Mouse (Mus musculus): ENCODE data around the gene Nrg4. TPM values are rescaled to one million over a fixed set of nuclear protein-coding genes. Genes with fewer than 3 reads are reported as not detected.

Nrg4 gene
- total RNA-seq, 2 experiments from 2014 or later: 1.2 to 1.4 TPM

DNA sequence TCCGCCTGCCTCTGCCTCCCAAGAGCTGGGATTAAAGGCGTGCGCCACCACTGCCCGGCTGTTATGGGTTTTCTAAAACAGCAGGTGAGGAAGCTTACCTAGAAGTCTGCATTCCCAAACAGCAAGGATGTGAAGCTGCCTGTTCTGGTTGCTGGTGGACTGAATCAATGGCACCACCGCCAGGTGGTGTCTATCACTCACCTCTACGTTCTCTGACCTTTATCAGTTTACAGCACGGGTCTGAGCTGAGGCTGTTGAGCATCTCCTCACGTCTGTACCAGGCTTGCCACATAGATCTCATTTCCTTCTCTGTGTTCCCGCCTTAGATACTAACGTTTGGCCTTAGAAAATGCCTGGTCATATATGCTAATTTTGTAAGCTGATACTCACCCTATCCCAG is 97.6 kb downstream of the Nrg4 start:
- no peak for TF ChIP-seq CTCF (IDR thresholded peaks at IDR 0.05)
- intact Hi-C loops (cut with DNase I): loop anchor here (5.0 kb wide), 1 partner anchor 163 kb away; no protein-coding TSS in a partner anchor
- H3K4me3 ChIP-seq: no peak overlapping the region
- no peak for DNase-seq (ENCODE audit: extremely low spot score in 1 of 2, low spot score in 2 of 2)
- H3K27ac ChIP-seq: no peak overlapping the region

DNA sequence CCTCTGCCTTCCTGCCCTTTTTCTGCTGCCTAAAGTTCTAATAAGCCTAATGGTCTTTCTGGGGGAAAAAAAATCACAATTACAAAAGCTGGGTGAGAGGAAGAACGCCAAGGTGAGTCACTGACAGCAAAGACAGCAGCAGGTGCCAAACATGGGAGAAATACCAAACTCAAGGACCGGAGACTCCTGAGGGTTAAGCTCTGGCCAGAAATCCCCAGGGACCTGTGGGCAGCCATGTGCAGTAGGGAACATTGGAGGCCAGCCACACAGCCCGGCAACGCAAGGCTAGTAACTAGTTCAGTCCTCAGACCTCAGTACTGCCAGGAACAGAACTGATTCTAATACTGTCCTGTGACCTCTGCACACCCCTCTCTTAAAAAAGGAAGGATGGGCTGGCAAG is 98.5 kb downstream of the Nrg4 start:
- no peak for TF ChIP-seq CTCF (IDR thresholded peaks at IDR 0.05)
- Histone ChIP-seq H3K27ac (no peak overlapping the region), H3K4me3 (no peak overlapping the region)
- DNase-seq (ENCODE audit: extremely low spot score in 1 of 2, low spot score in 2 of 2): no peak
- intact Hi-C loops (cut with DNase I): loop anchor here (5.0 kb wide), 1 partner anchor 164 kb away; no protein-coding TSS in a partner anchor

DNA sequence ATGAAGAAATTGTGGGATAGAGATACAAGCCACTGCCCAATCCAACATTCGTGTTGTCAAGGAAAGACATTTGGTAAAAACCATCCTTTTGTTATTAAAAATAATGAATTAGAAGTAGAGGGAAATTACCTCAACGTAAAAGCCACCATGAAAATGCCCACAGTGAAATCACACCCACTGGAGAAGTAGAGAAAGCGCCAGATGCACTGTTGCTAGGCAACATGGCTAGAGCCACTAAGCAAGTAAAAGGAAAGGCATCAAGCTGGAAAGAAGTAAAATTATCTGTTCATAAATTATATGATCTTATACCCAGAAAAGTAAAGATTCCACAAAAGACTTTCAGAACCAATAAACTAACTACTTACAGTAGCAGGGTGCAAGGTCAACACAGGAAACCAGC is 100.4 kb downstream of the Nrg4 start:
- TF ChIP-seq CTCF (IDR thresholded peaks at IDR 0.05): no peak
- intact Hi-C loops (cut with DNase I): loop anchor here (5.0 kb wide), 1 partner anchor 166 kb away; no protein-coding TSS in a partner anchor
- Histone ChIP-seq H3K27ac (peak overlapping the region; percentile 28; the same call in 1 of the 2 replicates), H3K4me3 (no peak overlapping the region)
- peak in 1 of 2 experiments; percentile 25 for DNase-seq (ENCODE audit: extremely low spot score in 1 of 2, low spot score in 2 of 2)

DNA sequence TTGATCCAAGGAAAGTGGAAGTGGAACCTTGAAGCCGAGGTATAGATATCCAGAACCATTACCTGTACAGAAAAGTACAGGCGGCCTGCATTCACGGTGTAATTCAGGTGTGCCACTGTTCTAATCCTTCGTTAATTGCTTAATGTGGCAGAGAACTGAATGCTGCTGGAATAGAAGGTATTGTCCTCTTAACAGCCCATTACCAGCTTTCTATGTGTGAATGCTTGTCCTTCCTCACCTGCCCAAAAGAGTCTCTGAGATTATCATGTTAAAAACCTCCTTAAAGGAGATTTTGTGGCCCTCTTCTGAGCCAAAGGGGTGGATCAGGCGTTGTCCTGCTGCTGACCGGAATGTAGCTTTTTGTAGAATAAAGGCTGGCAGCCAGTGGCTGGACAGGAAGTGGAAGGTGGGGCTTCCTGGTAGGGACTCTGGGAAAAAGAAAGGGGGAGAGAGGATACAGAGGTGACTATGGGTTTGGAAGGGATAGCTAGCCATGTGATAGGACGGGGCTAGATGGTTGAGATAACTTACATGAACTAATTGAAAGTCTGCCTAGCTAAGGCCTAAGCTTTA is 101.4 kb downstream of the Nrg4 start:
- no peak for DNase-seq (ENCODE audit: extremely low spot score in 1 of 2, low spot score in 2 of 2)
- H3K4me3 ChIP-seq: no peak overlapping the region
- no peak overlapping the region for H3K27ac ChIP-seq
- no peak for TF ChIP-seq CTCF (IDR thresholded peaks at IDR 0.05)
- intact Hi-C loops (cut with DNase I): loop anchor here (5.0 kb wide), 1 partner anchor 167 kb away; no protein-coding TSS in a partner anchor

DNA sequence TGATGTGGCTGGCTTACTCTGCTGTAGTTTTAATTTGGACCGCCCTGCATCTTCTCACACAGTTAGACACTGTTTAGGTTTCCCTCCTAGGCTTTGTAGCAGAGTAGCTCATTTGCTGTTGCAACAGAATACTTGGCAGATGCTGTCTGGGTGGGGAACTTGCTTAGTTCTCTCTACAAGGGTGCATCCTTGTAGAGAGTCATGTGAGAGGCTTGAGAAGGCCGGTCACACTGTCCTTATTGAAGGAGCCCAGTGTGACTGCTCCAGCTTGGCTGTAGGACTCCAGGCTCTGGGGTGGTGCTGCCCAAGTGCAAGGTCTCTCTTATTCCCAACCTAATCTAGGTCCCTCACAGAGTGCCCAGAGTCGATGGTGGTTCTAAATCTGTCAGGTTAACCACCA is 109.3 kb downstream of the Nrg4 start:
- intact Hi-C loops (cut with DNase I): no loop called here
- no peak overlapping the region for H3K27ac ChIP-seq
- no peak for DNase-seq (ENCODE audit: extremely low spot score in 1 of 2, low spot score in 2 of 2)
- no peak overlapping the region for H3K4me3 ChIP-seq
- no peak for TF ChIP-seq CTCF (IDR thresholded peaks at IDR 0.05)

DNA sequence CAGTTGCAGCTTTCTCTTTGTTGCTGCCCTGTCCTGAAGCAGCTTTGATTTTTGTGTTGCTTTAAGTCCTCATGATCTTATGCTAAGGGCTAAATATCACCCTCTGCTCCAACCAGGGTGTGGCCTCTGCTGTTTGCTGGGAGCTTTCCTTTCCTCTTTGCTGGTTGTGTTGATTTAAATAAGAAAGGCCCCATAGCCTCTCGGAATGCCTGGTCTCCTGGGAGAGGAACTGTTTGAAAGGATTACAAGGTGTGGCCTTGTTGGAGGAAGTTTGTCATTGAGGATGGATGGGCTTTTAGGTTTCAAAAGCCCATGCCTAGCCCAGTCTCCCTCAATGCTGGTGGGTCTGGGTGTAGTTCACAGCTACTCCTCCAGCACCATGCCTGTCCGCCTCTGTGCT is 110.6 kb downstream of the Nrg4 start:
- Histone ChIP-seq H3K27ac (no peak overlapping the region), H3K4me3 (no peak overlapping the region)
- DNase-seq (ENCODE audit: extremely low spot score in 1 of 2, low spot score in 2 of 2): no peak
- intact Hi-C loops (cut with DNase I): no loop called here
- TF ChIP-seq CTCF (IDR thresholded peaks at IDR 0.05): no peak

DNA sequence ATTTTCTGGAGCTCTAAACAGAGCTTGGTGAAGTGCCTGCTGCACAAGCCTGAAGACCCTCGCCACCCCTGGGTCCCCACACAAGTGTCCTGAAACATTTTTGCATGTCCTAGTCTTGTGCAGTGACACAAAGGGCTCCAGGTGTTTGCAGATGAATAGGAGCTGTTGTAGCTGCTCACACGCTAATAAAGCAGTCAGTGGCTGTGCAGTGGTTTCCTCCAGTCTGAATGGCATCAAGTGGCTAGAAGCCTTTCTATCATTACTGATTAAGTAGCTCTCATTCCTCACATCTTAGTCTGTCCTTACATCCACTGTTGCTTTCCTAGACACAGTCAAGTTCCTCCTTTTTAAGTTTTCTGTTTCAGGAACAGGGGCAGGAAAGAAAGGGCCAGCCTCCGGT is 111.0 kb downstream of the Nrg4 start:
- intact Hi-C loops (cut with DNase I): no loop called here

DNA sequence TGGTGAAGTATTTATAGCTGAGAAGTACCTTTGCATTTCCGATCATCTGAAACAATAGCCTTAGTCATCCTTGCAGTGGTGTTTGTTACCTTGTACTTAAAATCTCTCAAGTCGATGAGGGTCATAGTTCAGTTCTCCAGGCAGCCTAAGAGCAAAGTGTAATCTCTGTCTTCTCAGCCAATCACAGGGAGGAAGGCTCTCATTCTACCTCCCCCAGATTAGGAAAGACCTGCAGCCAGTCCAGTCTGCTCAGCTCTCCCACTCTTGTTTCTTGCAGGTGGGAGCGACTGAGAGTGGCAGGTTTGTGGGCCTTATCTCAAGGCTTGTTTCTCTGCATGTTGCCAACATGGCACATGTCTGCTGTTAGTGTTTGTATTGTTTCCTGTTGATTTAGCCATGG is 111.6 kb downstream of the Nrg4 start:
- TF ChIP-seq CTCF (IDR thresholded peaks at IDR 0.05): no peak
- intact Hi-C loops (cut with DNase I): no loop called here
- Histone ChIP-seq H3K4me3 (no peak overlapping the region), H3K27ac (no peak overlapping the region)
- DNase-seq (ENCODE audit: extremely low spot score in 1 of 2, low spot score in 2 of 2): no peak

More for the DNA sequence above, 111.0 kb downstream of the Nrg4 start:
- no peak overlapping the region for H3K4me3 ChIP-seq
- DNase-seq (ENCODE audit: extremely low spot score in 1 of 2, low spot score in 2 of 2): no peak
- no peak for TF ChIP-seq CTCF (IDR thresholded peaks at IDR 0.05)
- no peak overlapping the region for H3K27ac ChIP-seq

DNA sequence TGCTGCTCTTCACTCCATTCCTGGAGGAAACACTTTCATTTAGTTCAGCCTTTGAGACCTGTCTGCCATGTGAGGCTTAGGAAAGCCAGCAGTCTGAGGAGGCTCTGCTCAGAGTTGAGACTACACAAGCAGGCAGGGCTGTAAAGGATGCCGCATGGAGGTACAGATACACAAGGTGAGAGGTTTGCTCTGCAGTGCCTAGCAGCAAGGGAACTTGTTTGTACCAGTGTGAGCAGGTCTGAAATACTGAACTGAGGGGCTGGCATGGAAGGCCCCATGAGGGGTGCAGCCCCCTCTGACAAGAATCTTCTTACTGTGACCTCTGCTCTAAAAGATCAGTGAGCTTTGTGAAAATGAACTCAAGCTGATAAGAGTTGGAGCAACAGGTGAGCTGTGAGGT is 113.2 kb downstream of the Nrg4 start:
- Histone ChIP-seq H3K4me3 (no peak overlapping the region), H3K27ac (no peak overlapping the region)
- no peak for TF ChIP-seq CTCF (IDR thresholded peaks at IDR 0.05)
- no peak for DNase-seq (ENCODE audit: extremely low spot score in 1 of 2, low spot score in 2 of 2)
- intact Hi-C loops (cut with DNase I): no loop called here

DNA sequence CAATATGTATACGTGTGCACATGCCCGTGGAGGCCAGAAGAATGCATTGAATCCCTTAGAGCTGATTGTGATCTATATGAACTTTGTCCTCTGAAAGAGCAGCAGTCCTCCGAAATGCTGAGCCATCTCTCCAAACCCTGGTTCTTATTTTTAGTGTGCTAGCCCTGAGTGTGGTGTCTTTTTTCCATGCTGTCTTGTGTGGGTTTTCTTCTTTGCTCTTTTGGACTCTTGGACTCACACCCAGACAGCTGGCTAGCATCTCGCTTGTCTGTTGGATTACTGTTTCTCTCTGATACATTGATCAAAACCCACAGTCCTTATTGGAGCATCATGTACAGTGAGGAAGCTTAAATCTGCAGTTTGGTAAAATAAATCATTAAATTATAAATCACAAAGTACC is 115.0 kb downstream of the Nrg4 start:
- TF ChIP-seq CTCF (IDR thresholded peaks at IDR 0.05): no peak
- Histone ChIP-seq H3K4me3 (no peak overlapping the region), H3K27ac (no peak overlapping the region)
- no peak for DNase-seq (ENCODE audit: extremely low spot score in 1 of 2, low spot score in 2 of 2)
- intact Hi-C loops (cut with DNase I): no loop called here

DNA sequence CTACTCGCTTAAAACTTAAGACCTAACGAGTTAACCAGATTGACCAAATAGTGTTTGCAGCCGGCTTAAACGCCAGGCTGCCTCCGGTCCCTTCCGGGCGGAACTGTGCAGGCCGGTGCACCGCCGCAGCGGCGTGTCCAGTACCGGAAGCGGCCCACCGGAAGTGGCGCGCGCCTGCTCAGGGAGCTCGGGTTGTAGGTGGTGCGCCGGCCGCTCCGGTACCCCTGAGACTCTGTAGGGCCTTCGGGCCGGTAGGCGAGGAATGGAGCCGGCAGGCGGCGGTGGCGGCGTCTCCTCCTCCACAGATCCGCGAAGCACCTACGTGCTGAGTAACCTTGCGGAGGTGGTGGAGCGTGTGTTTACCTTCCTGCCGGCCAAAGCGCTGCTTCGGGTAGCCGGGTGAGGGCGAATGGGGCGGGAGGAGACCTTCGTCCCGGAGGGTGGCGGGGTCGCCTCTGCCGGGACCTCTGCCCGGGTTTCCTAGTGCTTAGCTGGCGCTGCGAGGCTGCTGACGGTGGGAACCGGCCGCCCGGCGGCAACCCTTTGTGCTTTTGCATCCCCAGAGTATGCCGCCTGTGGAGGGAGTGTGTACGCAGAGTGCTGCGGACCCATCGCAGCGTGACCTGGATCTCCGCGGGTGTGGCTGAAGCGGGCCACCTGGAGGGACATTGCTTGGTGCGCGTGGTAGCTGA is 117.7 kb downstream of the Nrg4 start, which contains the start of gene Fbxo22:
Fbxo22 (plus strand) TSS at position 136 of the 692 bp plus-strand sequence.
- Histone ChIP-seq H3K27ac (peak within 1 kb of the TSS; percentile 87), H3K4me3 (peak within 1 kb of the TSS; percentile 66)
- peak; percentile 84 to 85 for DNase-seq (ENCODE audit: extremely low spot score in 1 of 2, low spot score in 2 of 2)
- TF ChIP-seq CTCF (IDR thresholded peaks at IDR 0.05): no peak; the same call in 1 of the 2 replicates
- intact Hi-C loops (cut with DNase I): loop anchor here (2.0 kb wide), 1 partner anchor 60 kb away; the partner anchor contains the start of gene Ube2q2

DNA sequence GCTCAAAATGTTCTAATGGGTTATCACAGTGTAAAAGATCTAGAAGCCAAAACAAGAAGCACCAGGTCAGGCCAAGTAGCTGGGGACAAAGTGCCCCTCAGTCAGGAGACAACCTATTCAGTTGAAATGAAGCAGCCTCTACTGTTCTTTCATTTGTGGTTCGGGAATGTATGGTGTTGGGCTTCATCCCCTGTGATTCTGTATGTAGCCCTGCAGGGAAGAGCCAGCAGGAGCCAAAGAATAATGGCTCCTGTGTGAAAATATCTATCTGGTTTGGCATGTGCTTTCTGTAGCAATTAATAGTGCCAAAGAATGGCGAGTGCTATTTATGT is 118.2 kb downstream of the Nrg4 start:
- intact Hi-C loops (cut with DNase I): loop anchor here (2.0 kb wide), 1 partner anchor 60 kb away; the partner anchor contains the start of gene Ube2q2

More for the DNA sequence above, 118.2 kb downstream of the Nrg4 start:
- no peak for DNase-seq (ENCODE audit: extremely low spot score in 1 of 2, low spot score in 2 of 2)
- no peak for TF ChIP-seq CTCF (IDR thresholded peaks at IDR 0.05)
- H3K27ac ChIP-seq: peak overlapping the region; percentile 87
- H3K4me3 ChIP-seq: peak overlapping the region; percentile 66

All from left cerebral cortex, adult 2 months (tissue).